8 mouse cellular contexts compared by ENCODE assay signal in genomic region chr13:3538223-3538968, GRCm38 (mm10). TPM values are rescaled to one million over a fixed set of nuclear protein-coding genes. Genes with fewer than 3 reads are reported as not detected.
DNase-seq lines count a peak whose midpoint lies in the region; ATAC-seq and TF ChIP-seq lines count a peak whose summit lies in the region.

No protein-coding gene starts in this region.

- peak overlapping the region; percentile 76 for H3K4me2 ChIP-seq in forebrain, embryonic 13.5 days
- peak overlapping the region; percentile 65 for H3K4me2 ChIP-seq in heart, postnatal 0 days (ENCODE audit: low read depth, low read length)
- peak overlapping the region; percentile 77 for H3K4me2 ChIP-seq in liver, embryonic 16.5 days (ENCODE audit: low read depth, low read length)
- peak overlapping the region; percentile 74 for H3K4me2 ChIP-seq in neural tube, embryonic 11.5 days (ENCODE audit: low read depth)

- no peak for TF ChIP-seq CTCF in heart, postnatal 0 days (IDR thresholded peaks at IDR 0.05; ENCODE audit: low read depth)

- 0 out of 2 replicates have a peak, but pooled peaks cover 6% of the 10 kb centered on the region for H3K9me3 ChIP-seq in forebrain, embryonic 13.5 days (replicated peaks)
- no peaks in the 10 kb centered on the region for H3K9me3 ChIP-seq in heart, postnatal 0 days (replicated peaks; ENCODE audit: control insufficient read depth, low read length)
- H3K9me3 ChIP-seq in liver, embryonic 16.5 days (replicated peaks; ENCODE audit: control insufficient read depth, low read length) = no peaks in the 10 kb centered on the region
- H3K9me3 ChIP-seq in neural tube, embryonic 11.5 days (ENCODE audit: control insufficient read depth, low read length) = no peaks in the 10 kb centered on the region

- H3K4me1 ChIP-seq in forebrain, embryonic 13.5 days = peaks cover 44% of the 10 kb centered on the region
- H3K4me1 ChIP-seq in heart, postnatal 0 days (ENCODE audit: control insufficient read depth, insufficient read depth) = peaks cover 22% of the 10 kb centered on the region
- H3K4me1 ChIP-seq in liver, embryonic 16.5 days (ENCODE audit: control insufficient read depth, low read depth, low read length) = peaks cover 24% of the 10 kb centered on the region
- peaks cover 9% of the 10 kb centered on the region for H3K4me1 ChIP-seq in neural tube, embryonic 11.5 days (ENCODE audit: control insufficient read depth, insufficient read depth, low read length)

- no peaks in the 10 kb centered on the region for H3K27me3 ChIP-seq in forebrain, embryonic 13.5 days
- no peaks in the 10 kb centered on the region for H3K27me3 ChIP-seq in heart, postnatal 0 days (ENCODE audit: control insufficient read depth, insufficient read depth, low read length)
- H3K27me3 ChIP-seq in liver, embryonic 16.5 days (ENCODE audit: control insufficient read depth, insufficient read depth, low read depth, low read length) = no peaks in the 10 kb centered on the region
- H3K27me3 ChIP-seq in neural tube, embryonic 11.5 days (ENCODE audit: control insufficient read depth, insufficient read depth, low read length) = no peaks in the 10 kb centered on the region

- peak; percentile 50; the same call in 1 of the 2 replicates for TF ChIP-seq EP300 in heart, postnatal 0 days (IDR thresholded peaks at IDR 0.05; ENCODE audit: low read depth)

- H3K9ac ChIP-seq in forebrain, embryonic 13.5 days = peak overlapping the region; percentile 97
- peak overlapping the region; percentile 96 for H3K9ac ChIP-seq in heart, postnatal 0 days (replicated peaks; ENCODE audit: low read depth, low read length)
- peak overlapping the region; percentile 98 for H3K9ac ChIP-seq in liver, embryonic 16.5 days (ENCODE audit: low read depth, low read length)
- peak overlapping the region; percentile 90 for H3K9ac ChIP-seq in neural tube, embryonic 11.5 days (ENCODE audit: low read length)

- peak overlapping the region; percentile 97 for H3K27ac ChIP-seq in forebrain, embryonic 13.5 days
- H3K27ac ChIP-seq in heart, postnatal 0 days (ENCODE audit: low read depth) = peak overlapping the region; percentile 99
- peak overlapping the region; percentile 98 for H3K27ac ChIP-seq in liver, embryonic 16.5 days (ENCODE audit: low read length)
- peak overlapping the region; percentile 97 for H3K27ac ChIP-seq in neural tube, embryonic 11.5 days (ENCODE audit: low read depth, low read length)

- WGBS in forebrain, embryonic 13.5 days = under 1% methylated on average over 47 of the region's 59 CpGs
- WGBS in heart, postnatal 0 days = under 1% methylated on average over 53 of the region's 59 CpGs
- WGBS in liver, embryonic 16.5 days (ENCODE audit: insufficient replicate concordance) = under 1% methylated on average over 59 of the region's 59 CpGs
- under 1% methylated on average over 59 of the region's 59 CpGs for WGBS in neural tube, embryonic 11.5 days

- no peaks in the 10 kb centered on the region for H3K36me3 ChIP-seq in forebrain, embryonic 13.5 days (ENCODE audit: poor library complexity, severe bottlenecking)
- H3K36me3 ChIP-seq in heart, postnatal 0 days (replicated peaks; ENCODE audit: control insufficient read depth, insufficient read depth, low read length) = no peaks in the 10 kb centered on the region
- H3K36me3 ChIP-seq in liver, embryonic 16.5 days (ENCODE audit: control insufficient read depth, insufficient read depth) = no peaks in the 10 kb centered on the region
- H3K36me3 ChIP-seq in neural tube, embryonic 11.5 days (ENCODE audit: control insufficient read depth, insufficient read depth, low read length) = no peaks in the 10 kb centered on the region

- peak; percentile 83 for DNase-seq in ES-CJ7 (ENCODE audit: low read depth, low spot score)
- peak; percentile 41 for DNase-seq in c-Kit-negative CD71-positive TER-119-positive erythroid progenitor cells, embryonic 14.5 days (ENCODE audit: low read depth, low spot score)
- peak; percentile 85 for DNase-seq in heart, postnatal 0 days (ENCODE audit: low spot score)
- peak; percentile 86 to 92 for DNase-seq in kidney, postnatal 36 days
- DNase-seq in neural tube, embryonic 11.5 days (ENCODE audit: low spot score) = peak; percentile 71
- DNase-seq in testis, postnatal 14 days (ENCODE audit: low spot score) = peak; percentile 76

- peak; percentile 63 for ATAC-seq in forebrain, embryonic 13.5 days
- peak; percentile 70 for ATAC-seq in heart, postnatal 0 days (ENCODE audit: insufficient read depth, low read depth)
- peak; percentile 49 for ATAC-seq in liver, embryonic 16.5 days (ENCODE audit: low read depth)
- peak; percentile 68 for ATAC-seq in neural tube, embryonic 11.5 days (ENCODE audit: insufficient read depth, low FRiP score, low TSS enrichment)

- peak overlapping the region; percentile 94 for H3K4me3 ChIP-seq in forebrain, embryonic 13.5 days
- H3K4me3 ChIP-seq in heart, postnatal 0 days (ENCODE audit: low read depth, low read length) = peak overlapping the region; percentile 93
- peak overlapping the region; percentile 98 for H3K4me3 ChIP-seq in liver, embryonic 16.5 days (ENCODE audit: low read depth, low read length)
- peak overlapping the region; percentile 81 for H3K4me3 ChIP-seq in neural tube, embryonic 11.5 days (ENCODE audit: low read depth, low read length)

RNA-seq across cellular contexts. Expression of gene Gdi2, which starts 0.5 kb away (rescaled TPM):
- 447 and 450 TPM in 2 replicates for polyA plus RNA-seq in forebrain, embryonic 13.5 days (2015; fragmentation: Nextera tagmentation; extraction: Ambion mirVana)
- 152 and 170 TPM in 2 replicates for total RNA-seq in heart, postnatal 0 days (2014; rRNA removed; ENCODE audit: low replicate concordance)
- polyA plus RNA-seq in heart, postnatal 0 days (2015; fragmentation: Nextera tagmentation; extraction: Ambion mirVana) = 268 and 285 TPM in 2 replicates
- 150 and 152 TPM in 2 replicates for polyA plus RNA-seq in liver, embryonic 16.5 days (2015; fragmentation: Nextera tagmentation; extraction: Ambion mirVana)
- polyA plus RNA-seq in neural tube, embryonic 11.5 days (2014; fragmentation: Nextera tagmentation; extraction: Ambion mirVana) = 494 and 512 TPM in 2 replicates

Comparison
In these comparisons a context has a peak if more than half of its experiments do, and no peak if none do; other contexts are left out.
1. Peak in every context shown above with its lines: DNase-seq, ATAC-seq, H3K4me3 ChIP-seq and H3K27ac ChIP-seq.